Mouse (Mus musculus) olfactory bulb, adult 2 months (tissue): ENCODE results near the gene Prpf31.

ENCODE experiments used
- CTCF ChIP-seq: fragments of 200-500 bp; IDR thresholded peaks from 2 replicates; pipeline ENCODE4 v1.5.1; 2012; ENCODE audit warnings: low read depth, mild to moderate bottlenecking, low read length, moderate library complexity; ENCODE audit not compliant: insufficient read depth
- POLR2A ChIP-seq: fragments of 200-500 bp; IDR thresholded peaks from 2 replicates; pipeline ENCODE4 v1.6.1; 2012; ENCODE audit warnings: mild to moderate bottlenecking, low read depth, low read length, moderate library complexity; ENCODE audit not compliant: insufficient read depth

DNA sequence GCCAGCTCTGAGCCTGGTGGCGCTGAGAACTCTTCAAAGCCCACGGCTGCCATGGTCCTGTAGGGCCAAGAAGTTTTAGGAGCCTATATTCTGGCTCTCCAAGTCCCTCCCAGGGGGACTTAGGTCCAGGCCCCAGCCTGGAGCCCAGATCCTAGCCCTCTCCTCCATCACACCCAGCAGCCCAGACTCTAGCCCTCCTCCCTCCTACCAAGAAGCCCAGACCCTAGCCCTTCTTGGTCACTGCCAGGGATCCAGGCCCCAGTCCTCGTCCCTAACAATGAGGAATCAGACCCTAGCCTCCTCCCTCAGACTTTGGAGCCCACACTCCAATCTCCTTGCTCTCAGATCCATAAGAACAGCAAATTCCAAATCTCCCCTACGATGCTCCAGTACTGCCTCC is 755 bp upstream of the Prpf31 start:
- no peak for TF ChIP-seq POLR2A
- TF ChIP-seq CTCF, result no peak
